Mouse (Mus musculus): ENCODE results near the gene Gstm7. TPM values are rescaled to one million over a fixed set of nuclear protein-coding genes. Genes with fewer than 3 reads are reported as not detected.
"Not testable (repeated sequence)": the region's sequence is repeated elsewhere in the genome, so short reads cannot be mapped to it uniquely, and the experiment has no call there.

Gstm7 gene
- 72.7 and 79.8 TPM in 2 replicates for polyA plus RNA-seq (2016; fragmentation: Nextera tagmentation; extraction: Ambion mirVana)

DNA sequence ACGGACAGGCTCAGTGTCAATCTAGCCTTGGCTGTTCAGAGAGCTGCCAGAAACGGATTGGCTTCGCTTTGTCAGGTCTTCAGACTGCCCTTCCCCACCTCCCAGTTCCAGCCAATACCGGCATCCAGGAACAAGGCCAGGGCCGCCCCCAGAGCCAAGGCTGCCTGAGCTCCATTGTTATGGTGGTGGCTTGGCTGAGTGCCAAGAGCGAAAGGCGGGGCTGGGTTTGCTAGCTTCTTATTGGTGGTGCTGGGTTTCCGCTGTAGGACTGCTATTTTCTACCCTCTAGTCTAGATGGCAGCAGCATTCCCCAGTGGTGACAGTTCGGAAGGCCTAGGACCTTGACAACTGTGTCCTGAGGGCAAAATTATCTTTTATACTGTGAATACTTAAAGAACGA lies at the start of gene Gstm7:
Gstm7 (minus strand) TSS at position 148 of the 400 bp plus-strand sequence.
- H3K4me2 ChIP-seq (replicated peaks), result peak within 1 kb of the TSS; percentile 54
- WGBS, result 3% methylated on average over 10 of the region's 10 CpGs

DNA sequence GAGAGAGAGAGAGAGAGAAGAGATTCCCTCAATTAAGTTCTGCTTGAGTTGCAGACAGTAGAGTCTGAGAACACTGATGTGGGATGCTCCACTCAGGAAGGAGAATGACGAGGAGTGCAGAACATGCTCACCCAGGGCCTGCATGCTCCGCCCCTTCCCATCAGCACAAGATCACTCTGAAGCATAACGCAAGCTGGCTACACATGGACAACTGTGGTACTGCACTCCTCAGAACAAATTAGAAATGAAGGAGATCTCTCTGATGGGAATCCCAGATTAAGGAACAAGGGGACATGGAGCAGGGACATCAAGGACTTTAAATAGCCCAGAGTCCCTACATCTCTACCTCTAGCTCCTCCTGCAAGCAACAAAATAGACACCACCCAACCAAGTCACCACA lies 49.6 kb upstream of the Gstm7 start:
- WGBS, result 66% methylated on average over 3 of the region's 3 CpGs
- Histone ChIP-seq H3K4me3 (no peak overlapping the region), H3K9ac (replicated peaks) (no peak overlapping the region), H3K4me2 (replicated peaks) (no peak overlapping the region), H3K36me3 (no peaks in the 10 kb centered on the region), H3K4me1 (no peaks in the 10 kb centered on the region), H3K9me3 (no peaks in the 10 kb centered on the region), H3K27me3 (no peaks in the 10 kb centered on the region), H3K27ac (replicated peaks) (no peak overlapping the region)
- ATAC-seq (ENCODE audit: low FRiP score, low read depth), result no peak

More for the DNA sequence above, at the start of gene Gstm7:
- Histone ChIP-seq H3K4me3 (peak within 1 kb of the TSS; percentile 36), H3K9me3 (no peaks in the 10 kb centered on the region), H3K36me3 (no peaks in the 10 kb centered on the region), H3K9ac (replicated peaks) (peak within 1 kb of the TSS; percentile 51), H3K27ac (replicated peaks) (peak within 1 kb of the TSS; percentile 90), H3K4me1 (peaks cover 17% of the 10 kb centered on the region), H3K27me3 (peaks cover 6% of the 10 kb centered on the region)
- peak; percentile 97 for ATAC-seq (ENCODE audit: low FRiP score, low read depth)

DNA sequence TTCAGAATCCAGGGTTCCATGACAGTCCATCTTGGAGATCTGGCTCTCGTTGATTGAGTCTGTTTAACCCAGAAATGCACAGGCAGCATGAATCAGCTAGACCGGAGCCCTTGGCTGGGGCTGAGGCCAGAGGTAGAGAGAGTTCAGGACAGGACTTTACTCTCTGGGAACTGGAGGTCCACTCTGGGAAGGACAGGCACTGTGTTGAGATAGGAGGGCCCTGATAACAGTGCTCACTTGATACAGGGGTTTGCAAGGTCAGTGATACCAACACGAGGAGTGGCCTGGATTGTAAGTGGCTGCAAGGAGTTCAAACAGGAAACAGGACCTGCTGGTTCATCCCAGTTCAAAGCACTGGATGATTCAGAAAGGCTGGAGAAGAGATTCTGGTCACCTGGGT lies 46.1 kb upstream of the Gstm7 start:
- H3K4me1 ChIP-seq, result no peaks in the 10 kb centered on the region
- no peaks in the 10 kb centered on the region for H3K36me3 ChIP-seq
- no peak overlapping the region for H3K27ac ChIP-seq (replicated peaks)
- 84% methylated on average over 3 of the region's 3 CpGs for WGBS
- no peak for ATAC-seq (ENCODE audit: low FRiP score, low read depth)
- no peak overlapping the region for H3K4me2 ChIP-seq (replicated peaks)
- no peak overlapping the region for H3K4me3 ChIP-seq
- H3K9ac ChIP-seq (replicated peaks), result no peak overlapping the region
- no peaks in the 10 kb centered on the region for H3K9me3 ChIP-seq
- H3K27me3 ChIP-seq, result no peaks in the 10 kb centered on the region

- Histone ChIP-seq H3K9me3 (no peaks in the 10 kb centered on the region), H3K9ac (replicated peaks) (no peak overlapping the region), H3K4me1 (no peaks in the 10 kb centered on the region), H3K4me2 (replicated peaks) (no peak overlapping the region), H3K4me3 (no peak overlapping the region), H3K36me3 (no peaks in the 10 kb centered on the region), H3K27me3 (no peaks in the 10 kb centered on the region), H3K27ac (replicated peaks) (no peak overlapping the region)
- no peak for ATAC-seq (ENCODE audit: low FRiP score, low read depth)
- 93% methylated on average over 1 of the region's 1 CpGs for WGBS
Observed at GRCm38 (mm10) chr3:107974237-107974636, 42.6 kb upstream of the Gstm7 start.

DNA sequence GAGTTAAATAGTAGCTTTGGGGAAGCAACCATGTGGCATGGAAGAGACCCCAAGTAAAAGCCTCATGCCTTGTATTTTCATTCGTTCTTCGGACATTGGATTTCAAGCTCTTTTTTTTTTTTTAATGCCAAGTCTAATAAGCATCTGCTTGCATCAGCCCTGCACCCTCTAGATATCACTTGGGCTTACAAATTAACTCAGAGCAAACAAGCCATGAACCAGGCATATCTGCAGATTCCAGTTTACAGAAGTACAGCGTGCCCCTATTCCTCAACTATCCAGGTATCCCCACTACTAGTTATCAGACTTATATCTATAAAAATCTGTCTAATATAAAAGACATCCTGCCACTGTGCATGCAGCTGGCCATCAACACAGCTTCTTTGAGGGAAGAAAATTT lies 40.5 kb upstream of the Gstm7 start:
- WGBS, result 90% methylated on average over 3 of the region's 3 CpGs
- H3K9me3 ChIP-seq, result no peaks in the 10 kb centered on the region
- no peaks in the 10 kb centered on the region for H3K4me1 ChIP-seq
- no peaks in the 10 kb centered on the region for H3K27me3 ChIP-seq
- no peak overlapping the region for H3K4me3 ChIP-seq
- no peaks in the 10 kb centered on the region for H3K36me3 ChIP-seq
- no peak for ATAC-seq (ENCODE audit: low FRiP score, low read depth)
- no peak overlapping the region for H3K9ac ChIP-seq (replicated peaks)
- no peak overlapping the region for H3K27ac ChIP-seq (replicated peaks)
- H3K4me2 ChIP-seq (replicated peaks), result no peak overlapping the region

DNA sequence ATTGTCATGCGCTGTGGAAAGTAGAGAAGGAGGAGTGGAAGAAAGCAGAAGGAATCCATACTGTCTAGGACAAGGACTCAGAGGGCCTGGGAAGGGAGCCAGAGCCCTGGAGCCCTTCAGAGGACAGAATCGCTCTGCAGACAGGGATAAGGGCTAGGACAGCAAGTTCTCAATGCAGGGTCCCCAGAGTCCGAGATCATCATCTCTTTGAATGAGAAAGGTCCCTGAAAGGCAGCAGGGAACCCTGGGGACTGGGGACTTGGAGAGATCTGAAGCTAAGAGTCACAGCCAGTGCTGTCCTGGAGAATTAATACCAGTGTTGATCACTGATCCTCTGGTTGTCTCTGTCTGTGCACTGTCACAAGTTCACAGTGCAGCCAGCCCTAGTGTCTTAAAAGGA lies 39.5 kb upstream of the Gstm7 start:
- not testable (repeated sequence) for H3K4me1 ChIP-seq; H3K4me2 ChIP-seq (replicated peaks); H3K9ac ChIP-seq (replicated peaks); H3K27ac ChIP-seq (replicated peaks); H3K27me3 ChIP-seq; H3K9me3 ChIP-seq; H3K36me3 ChIP-seq; H3K4me3 ChIP-seq; ATAC-seq (ENCODE audit: low FRiP score, low read depth)
- 56% methylated on average over 3 of the region's 3 CpGs for WGBS

GRCm38 (mm10) chr3:107968724-107969395 lies 37.2 kb upstream of the Gstm7 start, which contains the start of gene Gstm3:
TSS of gene Gstm3 (minus strand) at chr3:107969283.
- Histone ChIP-seq H3K36me3 (no peaks in the 10 kb centered on the region), H3K27ac (replicated peaks) (no peak within 1 kb of the TSS), H3K27me3 (no peaks in the 10 kb centered on the region), H3K4me3 (no peak within 1 kb of the TSS), H3K9ac (replicated peaks) (no peak within 1 kb of the TSS), H3K4me1 (0 out of 2 replicates have a peak, but pooled peaks cover 10% of the 10 kb centered on the region), H3K9me3 (no peaks in the 10 kb centered on the region), H3K4me2 (replicated peaks) (no peak within 1 kb of the TSS)
- ATAC-seq (ENCODE audit: low FRiP score, low read depth), result no peak
- WGBS, result 67% methylated on average over 13 of the region's 13 CpGs

GRCm38 (mm10) chr3:107966631-107967030 lies 35.0 kb upstream of the Gstm7 start:
- H3K4me2 ChIP-seq (replicated peaks), result no peak overlapping the region
- H3K4me3 ChIP-seq, result no peak overlapping the region
- H3K9me3 ChIP-seq, result no peaks in the 10 kb centered on the region
- no peak overlapping the region for H3K9ac ChIP-seq (replicated peaks)
- WGBS, result 94% methylated on average over 5 of the region's 5 CpGs
- 0 out of 2 replicates have a peak, but pooled peaks cover 10% of the 10 kb centered on the region for H3K4me1 ChIP-seq
- H3K27me3 ChIP-seq, result no peaks in the 10 kb centered on the region
- no peaks in the 10 kb centered on the region for H3K36me3 ChIP-seq
- ATAC-seq (ENCODE audit: low FRiP score, low read depth), result no peak
- H3K27ac ChIP-seq (replicated peaks), result no peak overlapping the region

GRCm38 (mm10) chr3:107965592-107965991 lies 34.0 kb upstream of the Gstm7 start:
- H3K4me1 ChIP-seq, result 0 out of 2 replicates have a peak, but pooled peaks cover 10% of the 10 kb centered on the region
- H3K4me2 ChIP-seq (replicated peaks), result no peak overlapping the region
- no peak overlapping the region for H3K4me3 ChIP-seq
- no peak for ATAC-seq (ENCODE audit: low FRiP score, low read depth)
- H3K36me3 ChIP-seq, result no peaks in the 10 kb centered on the region
- H3K27ac ChIP-seq (replicated peaks), result no peak overlapping the region
- WGBS, result 63% methylated on average over 1 of the region's 1 CpGs
- no peaks in the 10 kb centered on the region for H3K9me3 ChIP-seq
- no peak overlapping the region for H3K9ac ChIP-seq (replicated peaks)
- H3K27me3 ChIP-seq, result no peaks in the 10 kb centered on the region

DNA sequence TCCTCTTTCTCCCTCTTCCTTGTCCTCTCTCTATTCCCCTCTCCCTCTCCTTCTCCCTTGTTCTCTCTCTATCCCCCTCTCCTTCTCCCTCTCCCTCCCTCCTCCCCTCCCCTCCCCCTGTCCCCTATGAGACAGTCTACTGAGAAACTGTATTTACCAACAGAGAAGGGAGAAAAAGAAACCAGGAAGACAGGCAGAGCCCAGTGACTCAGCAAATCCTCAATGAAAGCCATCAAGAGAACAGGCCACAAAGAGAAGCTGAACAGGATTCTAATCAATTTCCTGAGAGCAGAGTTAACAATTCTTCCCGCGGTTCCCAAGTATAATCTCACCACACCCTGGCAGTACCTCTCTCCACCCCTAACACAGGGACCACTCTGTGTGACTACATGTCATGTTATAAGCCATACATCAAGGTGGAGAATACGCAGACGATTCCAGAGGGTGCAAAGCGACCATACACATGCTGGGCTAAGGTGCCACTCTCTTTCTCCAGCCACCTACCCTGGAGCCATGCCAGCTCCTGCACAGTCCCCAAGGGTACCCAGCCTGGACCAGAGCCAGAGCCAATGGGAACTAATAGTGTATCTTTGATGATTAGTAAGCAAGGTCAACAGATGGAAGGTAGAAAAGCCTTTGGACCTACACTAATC lies 33.2 kb upstream of the Gstm7 start:
- Histone ChIP-seq H3K4me1 (0 out of 2 replicates have a peak, but pooled peaks cover 10% of the 10 kb centered on the region), H3K27ac (replicated peaks) (no peak overlapping the region), H3K36me3 (no peaks in the 10 kb centered on the region), H3K9me3 (no peaks in the 10 kb centered on the region), H3K27me3 (no peaks in the 10 kb centered on the region), H3K4me2 (replicated peaks) (no peak overlapping the region), H3K9ac (replicated peaks) (no peak overlapping the region), H3K4me3 (no peak overlapping the region)
- no peak for ATAC-seq (ENCODE audit: low FRiP score, low read depth)
- WGBS, result 75% methylated on average over 5 of the region's 5 CpGs

GRCm38 (mm10) chr3:107964026-107964425 lies 32.4 kb upstream of the Gstm7 start:
- H3K4me1 ChIP-seq, result 0 out of 2 replicates have a peak, but pooled peaks cover 10% of the 10 kb centered on the region
- H3K4me3 ChIP-seq, result no peak overlapping the region
- H3K4me2 ChIP-seq (replicated peaks), result no peak overlapping the region
- H3K36me3 ChIP-seq, result no peaks in the 10 kb centered on the region
- H3K27ac ChIP-seq (replicated peaks), result no peak overlapping the region
- H3K27me3 ChIP-seq, result no peaks in the 10 kb centered on the region
- H3K9ac ChIP-seq (replicated peaks), result no peak overlapping the region
- no peak for ATAC-seq (ENCODE audit: low FRiP score, low read depth)
- WGBS, result 79% methylated on average over 4 of the region's 4 CpGs
- no peaks in the 10 kb centered on the region for H3K9me3 ChIP-seq

GRCm38 (mm10) chr3:107955260-107955659 lies 23.6 kb upstream of the Gstm7 start:
- ATAC-seq (ENCODE audit: low FRiP score, low read depth); H3K9me3 ChIP-seq; H3K36me3 ChIP-seq; H3K27ac ChIP-seq (replicated peaks); H3K4me3 ChIP-seq; H3K4me1 ChIP-seq; H3K27me3 ChIP-seq; H3K9ac ChIP-seq (replicated peaks); H3K4me2 ChIP-seq (replicated peaks): not testable (repeated sequence)
- WGBS, result 89% methylated on average over 9 of the region's 9 CpGs

Data from midbrain, embryonic 12.5 days (tissue).